Mouse (Mus musculus) MEL (cell line): ENCODE measurements around the gene Cyp2u1. TPM values are rescaled to one million over a fixed set of nuclear protein-coding genes. Genes with fewer than 3 reads are reported as not detected.

Experiments
- DNase-seq: peaks from one replicate; pipeline ENCODE4 v3.0.0; 2011; ENCODE audit warnings: low read depth, low spot score
- H3K27ac ChIP-seq: 2 replicates; pipeline ENCODE4 v1.5.1; 2012; ENCODE audit warnings: low read depth, mild to moderate bottlenecking, control low read depth, low read length, moderate library complexity; ENCODE audit not compliant: control insufficient read depth
- H3K27me3 ChIP-seq, 2 experiments: fragments of 150-350 bp in 1 of 2; sonication (generic) in 1 of 2; 2 replicates each; pipeline ENCODE4 v1.6.1; 2012; ENCODE audit warnings: low read length in 2 of 2, mild to moderate bottlenecking in 2 of 2, improper control_type of control experiment in 1 of 2, moderate library complexity in 1 of 2; ENCODE audit not compliant: insufficient read depth in 2 of 2, control insufficient read depth in 1 of 2
- H3K36me3 ChIP-seq, 2 experiments: 2 replicates each; pipeline ENCODE4 v1.6.1; 2012 to 2014; ENCODE audit warnings: low read length in 2 of 2, improper control_type of control experiment in 1 of 2, inconsistent platforms in 1 of 2, mild to moderate bottlenecking in 1 of 2; ENCODE audit not compliant: insufficient read depth in 2 of 2, control insufficient read depth in 1 of 2
- H3K4me1 ChIP-seq, 2 experiments: fragments of 150-350 bp in 1 of 2; sonication (generic) in 1 of 2; 2 replicates each; pipeline ENCODE4 v1.6.1; 2012; ENCODE audit warnings: low read length in 2 of 2, improper control_type of control experiment in 1 of 2, mild to moderate bottlenecking in 1 of 2; ENCODE audit not compliant: insufficient read depth in 2 of 2, control insufficient read depth in 1 of 2
- H3K4me3 ChIP-seq, 2 experiments: fragments of 150-350 bp in 1 of 2; sonication (generic) in 1 of 2; 2 replicates each; pipeline ENCODE4 v1.5.1; 2012; ENCODE audit warnings: low read depth in 2 of 2, low read length in 2 of 2, mild to moderate bottlenecking in 2 of 2, moderate library complexity in 2 of 2, control low read depth in 1 of 2, improper control_type of control experiment in 1 of 2; ENCODE audit not compliant: control insufficient read depth in 1 of 2, insufficient read depth in 1 of 2
- H3K79me2 ChIP-seq: 2 replicates; pipeline ENCODE4 v1.6.1; 2012; ENCODE audit warnings: mild to moderate bottlenecking, low read length, moderate library complexity; ENCODE audit not compliant: control insufficient read depth, poor library complexity, insufficient read depth
- H3K9ac ChIP-seq: 2 replicates; pipeline ENCODE4 v1.6.1; 2012; ENCODE audit warnings: low read depth, mild to moderate bottlenecking, control low read depth, low read length, moderate library complexity; ENCODE audit not compliant: control insufficient read depth, poor library complexity, severe bottlenecking
- H3K9me3 ChIP-seq: fragments of 150-350 bp; sonication (generic); replicated peaks from 2 replicates; pipeline ENCODE4 v1.6.1; 2012; ENCODE audit warnings: mild to moderate bottlenecking, low read length, improper control_type of control experiment, moderate library complexity; ENCODE audit not compliant: insufficient read depth
- CHD1 ChIP-seq: IDR thresholded peaks from 2 replicates; pipeline ENCODE4 v1.6.1; 2012; ENCODE audit warnings: low read depth, mild to moderate bottlenecking, inconsistent platforms, low read length, improper control_type of control experiment
- E2F4 ChIP-seq: IDR thresholded peaks from 2 replicates; pipeline ENCODE4 v1.6.1; 2011; ENCODE audit warnings: low read depth, low read length, improper control_type of control experiment, borderline replicate concordance
- GABPA ChIP-seq: IDR thresholded peaks from 2 replicates; pipeline ENCODE4 v1.6.1; 2012; ENCODE audit warnings: low read depth, mild to moderate bottlenecking, inconsistent platforms, low read length, improper control_type of control experiment, moderate library complexity
- HCFC1 ChIP-seq: IDR thresholded peaks from 2 replicates; pipeline ENCODE4 v1.6.1; 2012; ENCODE audit warnings: low read depth, mild to moderate bottlenecking, inconsistent platforms, low read length, improper control_type of control experiment, moderate library complexity
- KAT2A ChIP-seq: conservative IDR thresholded peaks from 2 replicates; pipeline ENCODE4 v1.6.1; 2012; ENCODE audit warnings: low read depth, low read length, improper control_type of control experiment, inconsistent platforms
- MAX ChIP-seq: IDR thresholded peaks from 2 replicates; pipeline ENCODE4 v1.6.1; 2011; ENCODE audit warnings: low read length, improper control_type of control experiment
- MEF2A ChIP-seq: IDR thresholded peaks from 2 replicates; pipeline ENCODE4 v1.6.1; 2014; ENCODE audit warnings: low read depth, mild to moderate bottlenecking, inconsistent platforms, low read length, improper control_type of control experiment; ENCODE audit not compliant: poor library complexity, insufficient replicate concordance, severe bottlenecking; ENCODE audit errors: extremely low read depth
- POLR2A ChIP-seq, 2 experiments: IDR thresholded peaks; 2 replicates each; pipeline ENCODE4 v1.6.1; 2011 to 2012; ENCODE audit warnings: low read length in 2 of 2, mild to moderate bottlenecking in 2 of 2, control low read depth in 1 of 2, improper control_type of control experiment in 1 of 2, low read depth in 1 of 2, moderate library complexity in 1 of 2; ENCODE audit not compliant: control insufficient read depth in 1 of 2, insufficient read depth in 1 of 2, poor library complexity in 1 of 2
- RAD21 ChIP-seq: IDR thresholded peaks from 2 replicates; pipeline ENCODE4 v1.6.1; 2011; ENCODE audit warnings: mild to moderate bottlenecking, low read depth, low read length, improper control_type of control experiment
- SMC3 ChIP-seq: IDR thresholded peaks from 2 replicates; pipeline ENCODE4 v1.6.1; 2011; ENCODE audit warnings: low read depth, low read length, improper control_type of control experiment
- TCF12 ChIP-seq: IDR thresholded peaks from 2 replicates; pipeline ENCODE4 v1.6.1; 2014; ENCODE audit warnings: low read depth, mild to moderate bottlenecking, inconsistent platforms, low read length, improper control_type of control experiment, moderate library complexity
- USF1 ChIP-seq: IDR thresholded peaks from 2 replicates; pipeline ENCODE4 v1.6.1; 2014; ENCODE audit warnings: low read depth, mild to moderate bottlenecking, inconsistent platforms, low read length, improper control_type of control experiment, moderate library complexity
- ZKSCAN1 ChIP-seq: IDR thresholded peaks from 2 replicates; pipeline ENCODE4 v1.6.1; 2012; ENCODE audit warnings: low read depth, mild to moderate bottlenecking, inconsistent platforms, low read length, improper control_type of control experiment, moderate library complexity
- polyA plus RNA-seq, 2 experiments: library from polyadenylated mRNA; stranded (reverse) in 1 of 2; unstranded in 1 of 2; fragments of >175 nt in 1 of 2; fragments of >200 nt in 1 of 2; gene quantifications; 2 replicates each; pipeline versions ENCODE4 v1.2.1 to v1.2.4; 2012; ENCODE audit warnings: low replicate concordance in 2 of 2, low read depth in 1 of 2; ENCODE audit not compliant: insufficient read length in 2 of 2, insufficient read depth in 1 of 2, missing spikeins in 1 of 2
- total RNA-seq: library from RNA; depleted of rRNA; stranded (reverse); fragments of 300-350 nt; gene quantifications from 2 replicates; pipeline ENCODE4 v1.2.3, GENCODE M21; 2012

Gene Cyp2u1
- total and polyA plus RNA-seq, 3 experiments, result 3.6 to 4.5 TPM; not detected in 1

GRCm38 (mm10) chr3:131310572-131310971, 7.5 kb upstream of the Cyp2u1 start:
- no peak overlapping the region for H3K4me3 ChIP-seq
- no peaks in the 10 kb centered on the region for H3K79me2 ChIP-seq
- no peak for TF ChIP-seq POLR2A (IDR thresholded peaks at IDR 0.05; ENCODE audit: control insufficient read depth in 1 of 2, insufficient read depth in 1 of 2, low read depth in 1 of 2, low read length in 2 of 2, poor library complexity in 1 of 2)
- TF ChIP-seq ZKSCAN1, result no peak
- TF ChIP-seq USF1, result no peak
- no peaks in the 10 kb centered on the region for H3K4me1 ChIP-seq
- no peak overlapping the region for H3K9ac ChIP-seq
- H3K27ac ChIP-seq, result no peak overlapping the region
- H3K27me3 ChIP-seq, result no peaks in the 10 kb centered on the region; a peak in 1 of 4 replicates
- no peaks in the 10 kb centered on the region for H3K9me3 ChIP-seq
- H3K36me3 ChIP-seq, result no peaks in the 10 kb centered on the region
- no peak for DNase-seq

DNA sequence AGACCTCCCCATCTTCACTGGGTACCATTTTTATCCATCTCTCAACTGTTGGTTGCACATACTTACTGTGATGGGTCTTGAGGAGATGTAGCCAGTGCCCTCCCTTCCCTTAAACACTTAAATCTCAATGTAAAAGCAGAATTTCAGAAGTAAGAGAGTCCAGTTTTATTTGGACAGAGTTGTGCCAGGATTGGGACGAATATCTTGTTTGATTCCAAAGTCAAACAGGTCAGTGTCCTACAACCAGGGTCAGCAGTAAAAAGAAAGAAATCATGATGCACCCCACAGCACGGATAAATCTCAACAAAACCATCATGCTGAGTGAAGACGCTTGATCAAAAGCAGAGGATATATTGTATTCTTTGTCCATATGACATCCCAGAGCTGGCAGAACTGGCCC, 4.8 kb upstream of the Cyp2u1 start:
- Histone ChIP-seq H3K9me3 (no peaks in the 10 kb centered on the region), H3K4me3 (no peak overlapping the region), H3K79me2 (peaks cover 1% of the 10 kb centered on the region; the same call in 1 of the 2 replicates), H3K36me3 (peaks cover 0 to 3% of the 10 kb centered on the region in 2 experiments; a peak in 2 of 4 replicates), H3K27ac (no peak overlapping the region), H3K4me1 (0 out of 4 replicates have a peak, but pooled peaks cover 0 to 2% of the 10 kb centered on the region in 2 experiments), H3K9ac (no peak overlapping the region), H3K27me3 (no peaks in the 10 kb centered on the region; a peak in 1 of 4 replicates)
- DNase-seq, result no peak
- TF ChIP-seq MEF2A (no peak), RAD21 (no peak), HCFC1 (no peak), KAT2A (no peak), CHD1 (no peak)

DNA sequence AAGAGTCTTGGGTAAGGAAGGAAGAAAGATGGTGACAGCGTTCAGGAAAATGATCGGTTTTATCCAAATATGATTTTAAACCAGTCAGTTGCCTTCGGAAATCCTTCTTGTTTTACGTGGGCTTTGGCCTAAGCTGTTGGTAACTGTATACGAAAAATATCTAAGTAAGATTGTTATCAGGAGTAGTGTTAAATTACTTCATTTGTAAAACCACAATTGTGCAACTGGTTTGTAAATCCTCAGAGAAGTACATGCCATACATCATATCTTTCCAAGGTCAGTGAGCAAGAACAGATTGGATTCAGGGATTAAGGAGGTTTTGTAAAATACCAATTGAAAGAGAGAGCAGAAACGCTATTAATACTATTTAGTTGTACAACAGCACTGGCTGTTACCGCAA, 3.2 kb upstream of the Cyp2u1 start:
- Histone ChIP-seq H3K36me3 (peaks cover 0 to 3% of the 10 kb centered on the region in 2 experiments; a peak in 2 of 4 replicates), H3K9me3 (no peaks in the 10 kb centered on the region), H3K4me1 (peaks cover 2% of the 10 kb centered on the region in 2 experiments; a peak in 1 of 4 replicates), H3K27me3 (no peaks in the 10 kb centered on the region; a peak in 1 of 4 replicates), H3K4me3 (no peak overlapping the region), H3K27ac (no peak overlapping the region), H3K9ac (no peak overlapping the region), H3K79me2 (peaks cover 5% of the 10 kb centered on the region; the same call in 1 of the 2 replicates)
- no peak for TF ChIP-seq SMC3
- TF ChIP-seq MAX, result no peak
- no peak for TF ChIP-seq GABPA
- no peak for TF ChIP-seq E2F4
- no peak for TF ChIP-seq TCF12
- no peak for TF ChIP-seq POLR2A (IDR thresholded peaks at IDR 0.05; ENCODE audit: control insufficient read depth in 1 of 2, insufficient read depth in 1 of 2, low read depth in 1 of 2, low read length in 2 of 2, poor library complexity in 1 of 2)
- DNase-seq, result no peak
